Mouse (Mus musculus) brain, embryonic 18.5 days (tissue): ENCODE data around the gene Abcb1b.
"Not testable (repeated sequence)": the region's sequence is repeated elsewhere in the genome, so short reads cannot be mapped to it uniquely, and the experiment has no call there.

Experiments
- DNase-seq: peaks from one replicate; pipeline ENCODE4 v3.0.0-alpha.2; 2012; ENCODE audit warnings: low read depth, low spot score

Abcb1b gene

DNA sequence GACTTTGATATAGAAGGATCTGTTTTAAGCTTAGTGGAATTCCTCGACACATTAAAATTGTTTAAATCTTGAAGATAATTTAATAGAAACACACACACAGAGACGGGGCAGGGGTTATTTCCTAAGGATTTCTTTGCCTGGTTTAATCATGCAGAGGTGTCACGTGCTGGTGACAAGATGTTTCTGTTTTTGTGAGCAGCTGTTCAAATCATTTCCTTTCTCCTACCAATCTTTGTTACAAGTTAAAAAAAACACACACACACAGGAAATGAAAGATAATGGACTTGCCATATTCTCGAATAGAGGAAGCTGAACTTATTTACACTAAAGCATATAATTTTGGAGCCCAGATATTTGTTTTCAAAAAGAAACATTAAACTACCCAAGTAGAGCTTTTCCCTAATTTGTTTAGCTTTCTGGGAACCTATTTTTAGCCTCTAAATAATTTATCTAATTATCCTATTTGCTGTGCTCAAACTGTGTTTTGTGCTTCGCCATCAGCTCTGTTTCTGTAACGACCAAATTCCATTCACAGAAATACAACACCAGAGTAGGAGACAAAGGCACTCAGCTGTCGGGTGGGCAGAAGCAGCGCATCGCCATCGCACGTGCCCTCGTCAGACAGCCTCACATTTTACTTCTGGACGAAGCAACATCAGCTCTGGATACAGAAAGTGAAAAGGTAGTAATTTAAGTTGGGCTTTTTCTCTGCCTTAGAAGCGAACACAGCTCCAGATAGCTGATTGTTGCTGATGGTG lies 65.8 kb downstream of the Abcb1b start:
- DNase-seq = no peak

DNA sequence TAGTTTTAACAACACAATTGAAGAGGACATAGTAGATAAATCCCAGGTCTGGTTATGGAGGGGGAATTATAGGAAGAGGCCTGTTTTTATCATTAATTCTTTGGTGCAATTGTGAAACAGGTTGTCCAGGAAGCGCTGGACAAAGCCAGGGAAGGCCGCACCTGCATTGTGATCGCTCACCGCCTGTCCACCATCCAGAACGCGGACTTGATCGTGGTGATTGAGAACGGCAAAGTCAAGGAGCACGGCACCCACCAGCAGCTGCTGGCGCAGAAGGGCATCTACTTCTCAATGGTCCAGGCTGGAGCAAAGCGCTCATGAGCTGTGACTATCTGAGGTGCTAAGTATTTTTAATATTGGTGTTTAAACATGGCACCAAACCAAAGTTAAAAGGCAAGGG lies 67.7 kb downstream of the Abcb1b start:
- not testable (repeated sequence) for DNase-seq

DNA sequence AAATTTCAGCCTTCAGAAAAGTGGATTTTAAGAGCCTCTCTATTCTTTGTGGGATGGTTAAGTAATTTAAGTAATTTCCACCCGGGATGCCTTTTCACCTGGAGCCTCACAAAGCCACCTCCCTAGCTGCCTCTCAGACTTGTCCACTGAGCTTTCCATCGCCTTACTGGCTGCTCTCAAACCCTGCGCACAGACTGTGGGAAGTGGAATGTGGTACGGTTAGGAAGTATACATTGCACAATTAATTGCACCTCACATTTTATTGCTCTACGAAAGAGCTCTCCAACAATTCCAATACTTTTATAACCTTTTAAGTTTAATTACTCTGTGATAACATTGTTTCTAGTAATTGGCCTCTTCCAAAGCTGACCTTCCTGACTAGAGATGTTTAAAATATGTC lies 68.4 kb downstream of the Abcb1b start:
- DNase-seq = no peak

DNA sequence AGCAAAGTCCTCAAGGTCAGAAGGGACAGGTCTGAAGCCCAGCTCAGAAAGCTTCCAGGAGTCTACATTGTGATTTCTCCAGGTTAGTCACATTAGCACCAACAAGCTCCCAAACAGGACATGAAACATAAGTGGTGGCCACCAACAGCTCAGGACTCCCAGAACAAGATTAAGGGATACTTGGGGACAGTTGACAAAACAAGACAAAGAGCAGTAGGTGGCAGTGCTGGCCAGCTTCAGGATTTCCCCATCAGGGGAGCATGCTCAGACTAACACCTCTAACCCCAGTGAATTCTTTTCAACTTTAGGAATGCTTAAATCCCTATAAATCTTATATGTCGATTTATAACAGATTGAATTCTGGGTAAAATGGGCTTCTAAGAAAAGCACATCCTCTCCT lies 70.1 kb downstream of the Abcb1b start:
- DNase-seq = no peak

DNA sequence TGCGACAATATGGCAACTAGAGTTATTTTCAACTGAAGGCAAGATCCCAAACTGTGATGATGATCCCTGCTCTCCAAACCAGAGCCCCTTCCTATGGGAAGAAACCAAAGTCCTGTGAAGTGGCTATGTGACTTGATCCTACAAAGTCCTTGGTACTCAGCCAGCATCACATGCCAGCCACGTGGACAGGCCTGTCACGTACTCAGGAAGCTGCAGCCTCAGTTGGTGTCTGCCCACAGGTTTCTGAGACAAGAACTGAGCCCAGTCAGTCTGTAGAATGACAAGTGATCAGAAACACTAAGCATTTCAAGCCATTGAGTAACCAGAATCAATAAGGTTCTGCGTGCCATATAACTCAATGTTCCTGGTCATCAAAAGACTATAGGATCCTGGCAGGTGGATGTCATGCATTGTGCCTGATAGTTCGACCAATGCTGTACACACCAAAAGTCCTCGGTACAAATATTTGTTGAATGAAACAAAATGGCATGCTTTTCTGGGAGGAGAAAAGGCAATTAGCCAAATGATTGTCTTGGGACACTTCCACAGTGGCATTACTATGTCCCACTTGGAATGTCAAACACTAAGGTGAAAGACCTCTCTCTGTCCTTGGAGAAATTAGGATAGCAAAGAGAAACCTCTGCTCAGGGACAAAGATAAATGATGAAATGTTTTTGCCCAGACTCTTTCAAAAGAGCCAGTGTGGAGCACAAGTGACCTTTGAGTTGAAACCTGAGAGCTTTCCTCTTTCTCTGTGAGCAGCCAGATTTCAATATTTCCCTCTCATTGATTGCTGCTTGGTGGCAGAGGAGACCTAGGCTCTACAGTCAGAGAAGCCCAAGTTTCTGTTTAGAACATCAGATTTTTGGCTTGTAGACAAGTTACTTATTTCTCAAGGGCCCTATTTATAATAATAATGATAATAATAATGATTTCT lies 75.3 kb downstream of the Abcb1b start:
- DNase-seq = no peak

DNA sequence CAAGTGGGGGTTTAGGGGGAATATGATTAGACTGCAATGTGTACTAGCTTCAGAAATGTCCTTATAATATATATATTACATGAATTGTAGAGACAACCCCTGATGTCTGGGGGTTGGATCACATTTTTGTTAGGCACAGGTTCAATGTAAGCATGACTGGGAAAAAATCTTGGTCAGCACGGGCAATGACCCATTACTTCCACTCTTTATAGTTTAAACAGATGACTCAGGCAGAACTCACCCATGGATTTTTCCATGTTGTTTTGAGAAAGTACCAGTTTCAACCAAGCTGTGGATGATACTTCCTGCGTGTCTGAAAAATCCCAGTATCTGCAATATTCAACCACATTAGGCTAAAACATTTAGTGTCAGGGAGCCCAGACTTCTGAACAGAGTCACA lies 79.1 kb downstream of the Abcb1b start:
- DNase-seq = no peak

DNA sequence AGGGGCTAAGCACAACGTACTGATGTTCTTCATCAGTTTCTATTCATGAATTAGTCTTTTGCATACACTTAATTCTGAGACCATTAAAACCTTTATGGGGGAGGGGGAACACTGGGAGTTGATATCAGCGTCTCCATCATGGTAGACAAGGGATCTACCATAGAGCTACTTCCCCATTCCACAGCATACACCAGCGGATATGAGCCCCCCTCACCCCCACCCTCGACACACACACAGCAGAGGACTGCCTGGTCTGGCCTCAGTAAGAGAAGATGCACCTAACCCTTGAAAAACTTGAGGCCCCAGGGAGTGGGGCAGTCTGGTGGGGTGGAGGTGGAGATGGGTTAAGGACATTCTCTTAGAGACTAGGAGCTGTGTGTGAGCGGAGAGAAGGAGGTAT lies 79.9 kb downstream of the Abcb1b start:
- no peak for DNase-seq

DNA sequence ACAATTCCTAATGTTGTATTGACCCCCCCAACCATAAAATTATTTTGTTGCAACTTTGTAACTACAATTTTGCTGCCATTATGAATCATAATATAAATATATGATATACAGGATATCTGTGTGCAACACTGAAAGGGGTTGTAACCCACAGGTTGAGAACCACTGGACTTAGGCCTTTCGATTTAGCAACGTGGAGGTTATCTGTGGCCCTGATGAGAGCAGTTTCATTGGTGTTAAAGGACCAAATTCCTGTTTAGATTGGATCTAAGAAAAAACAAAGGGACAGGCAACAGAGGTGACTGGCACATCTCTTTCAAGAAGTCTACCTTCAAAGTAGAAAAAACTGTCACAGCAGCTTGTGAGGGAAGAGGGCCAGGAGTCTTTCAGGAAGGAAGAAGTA lies 87.9 kb downstream of the Abcb1b start:
- DNase-seq = no peak

DNA sequence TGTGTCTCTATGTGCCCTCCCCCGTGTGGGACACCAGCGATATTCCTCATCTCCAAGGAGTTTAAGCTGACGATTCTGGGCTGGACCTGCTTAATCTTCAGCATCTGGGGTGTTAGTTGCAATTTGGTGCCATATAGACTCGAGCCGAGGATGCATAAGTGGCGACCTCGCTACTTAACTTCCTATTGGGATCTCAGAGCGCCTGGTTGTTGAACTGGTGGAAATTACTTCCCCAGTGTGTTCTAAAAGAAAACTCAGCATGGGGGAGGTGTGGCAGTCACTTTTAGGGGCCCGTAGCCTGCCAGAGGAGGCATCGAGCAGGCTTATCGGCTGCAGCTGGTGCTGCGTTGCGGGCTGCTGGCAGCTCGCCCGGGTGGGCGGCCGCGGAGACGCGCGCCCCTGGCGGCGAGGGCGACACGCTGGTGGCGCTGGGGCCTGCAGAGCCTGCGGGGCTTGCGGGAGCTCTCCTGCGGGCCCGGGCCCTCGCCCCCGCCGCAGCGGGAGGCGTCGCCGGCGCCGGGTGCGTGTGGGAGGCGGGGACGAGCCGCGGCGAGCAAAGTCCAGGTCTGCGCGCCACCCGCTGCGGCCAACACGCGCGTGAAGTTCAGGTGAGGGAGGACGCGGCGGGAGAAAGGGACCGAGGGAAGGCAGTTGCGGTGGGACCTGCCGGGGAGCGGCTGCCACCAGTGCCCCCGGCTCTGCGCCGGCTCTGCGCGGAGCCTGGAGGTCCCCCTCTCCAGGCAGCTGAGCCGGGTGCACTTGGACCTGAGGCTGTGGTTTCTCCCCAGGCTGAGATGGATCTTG lies 95.6 kb downstream of the Abcb1b start, which contains the start of gene Abcb4:
Gene Abcb4 (plus strand): TSS at position 418 of the 804 bp plus-strand sequence.
- DNase-seq = no peak

DNA sequence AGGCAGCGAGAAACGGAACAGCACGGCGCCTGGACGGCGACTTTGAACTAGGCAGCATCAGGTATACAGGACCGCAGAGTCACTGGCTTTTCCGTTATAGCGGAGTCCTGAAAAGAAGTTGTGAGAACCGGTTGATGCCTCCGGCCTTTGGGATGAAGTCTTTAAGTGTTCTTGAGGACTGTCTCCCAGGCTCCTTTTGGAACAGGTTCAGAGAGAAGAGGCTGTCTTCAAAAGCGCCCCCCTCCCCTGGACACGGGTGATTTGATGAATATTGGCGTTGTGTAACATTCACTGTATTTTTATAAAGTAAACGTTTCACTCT lies 96.1 kb downstream of the Abcb1b start:
- DNase-seq = no peak

DNA sequence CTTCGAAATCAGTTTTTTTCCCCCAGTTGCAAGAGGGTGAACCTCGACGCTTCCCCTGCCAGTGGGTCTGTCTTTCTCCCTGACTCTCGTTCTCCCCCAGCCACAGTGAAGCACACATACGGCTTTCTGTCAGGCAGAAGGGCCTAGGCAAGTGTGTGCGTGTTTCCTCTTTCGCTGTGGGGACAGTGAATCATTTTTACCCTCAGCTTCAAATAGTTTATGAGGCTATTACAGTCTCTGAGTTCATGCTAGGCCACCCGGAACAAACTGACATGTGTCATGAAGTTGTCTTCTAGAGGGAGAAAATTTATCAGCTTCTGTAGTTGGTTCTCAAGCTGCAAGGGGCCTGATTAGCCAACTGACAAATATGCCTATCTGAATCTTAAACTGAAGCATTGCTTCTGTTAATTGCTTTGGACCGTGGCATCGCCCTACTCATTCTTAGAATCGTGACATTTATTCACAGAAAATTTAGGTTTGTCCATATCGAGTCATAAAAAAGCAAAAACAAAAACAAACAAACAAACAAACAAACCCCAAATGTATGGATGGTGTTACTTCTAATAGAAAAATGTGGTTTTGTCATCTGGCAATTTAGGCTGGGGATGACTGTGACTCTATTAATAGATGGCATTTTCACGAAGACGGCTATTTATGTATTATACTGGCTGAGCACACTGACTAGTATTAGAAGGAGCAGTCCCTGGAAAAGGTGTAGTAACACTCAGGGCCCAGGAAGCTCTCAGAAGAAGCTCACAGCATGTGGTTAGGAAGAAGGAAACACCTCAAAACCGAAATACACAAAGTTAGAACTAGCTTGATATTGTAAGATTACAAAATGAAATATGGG lies 96.9 kb downstream of the Abcb1b start:
- DNase-seq = no peak

DNA sequence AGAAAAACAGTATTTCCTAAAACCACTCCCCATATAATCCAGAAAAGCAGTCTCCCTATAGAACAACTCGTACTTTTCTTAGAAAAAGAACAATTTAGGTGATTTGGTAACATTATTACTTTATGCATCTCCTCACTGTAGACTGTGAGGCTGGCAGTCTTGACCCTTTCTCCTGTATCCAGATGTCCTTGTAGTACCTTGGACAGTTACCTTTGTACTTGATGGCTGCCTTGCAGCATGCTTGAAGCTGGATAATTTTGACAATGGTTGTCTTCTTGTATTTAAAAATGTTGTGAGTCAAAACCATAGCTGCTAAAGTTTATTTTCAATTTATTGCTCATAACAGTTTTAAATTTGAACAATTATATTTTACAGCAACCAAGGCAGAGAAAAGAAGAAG lies 98.3 kb downstream of the Abcb1b start:
- no peak for DNase-seq

DNA sequence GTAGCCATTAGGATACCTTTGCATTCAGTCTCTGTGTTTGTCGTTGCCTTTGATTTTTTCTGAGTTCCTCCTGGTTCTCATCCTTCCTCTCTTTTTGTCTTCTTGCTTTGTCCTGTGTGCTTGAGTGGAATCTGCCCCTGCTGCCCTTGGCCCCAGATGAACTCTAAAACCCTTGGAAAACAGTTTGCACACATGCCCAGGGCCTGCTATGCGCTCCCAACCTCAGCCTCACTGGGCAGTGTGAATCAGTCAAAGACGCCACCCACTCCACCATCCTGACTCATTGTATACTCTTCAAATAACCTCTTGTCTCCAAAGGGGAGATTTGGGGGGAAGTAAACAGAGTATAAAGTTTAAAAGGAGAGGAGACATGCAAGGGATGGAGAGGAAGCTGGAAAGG lies 100.3 kb downstream of the Abcb1b start:
- DNase-seq = no peak

DNA sequence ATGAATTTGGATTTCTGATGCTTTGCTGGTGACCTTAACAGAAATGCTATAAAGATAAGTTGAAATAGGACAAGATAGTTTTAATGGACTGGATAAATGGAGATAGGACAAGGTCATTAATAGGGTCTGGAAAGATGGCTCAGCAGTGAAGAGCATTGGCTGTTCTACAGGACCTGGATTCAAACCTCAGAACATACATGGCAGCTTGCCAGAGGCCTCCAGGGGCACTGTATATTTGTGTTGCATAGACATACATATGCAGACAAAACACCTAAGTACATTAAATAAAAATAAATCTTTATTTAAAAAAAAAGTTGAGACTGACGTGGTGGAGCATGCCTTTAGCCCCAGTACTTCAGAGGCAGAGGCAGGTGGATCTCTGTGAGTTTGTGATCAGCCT lies 103.1 kb downstream of the Abcb1b start:
- DNase-seq = no peak

DNA sequence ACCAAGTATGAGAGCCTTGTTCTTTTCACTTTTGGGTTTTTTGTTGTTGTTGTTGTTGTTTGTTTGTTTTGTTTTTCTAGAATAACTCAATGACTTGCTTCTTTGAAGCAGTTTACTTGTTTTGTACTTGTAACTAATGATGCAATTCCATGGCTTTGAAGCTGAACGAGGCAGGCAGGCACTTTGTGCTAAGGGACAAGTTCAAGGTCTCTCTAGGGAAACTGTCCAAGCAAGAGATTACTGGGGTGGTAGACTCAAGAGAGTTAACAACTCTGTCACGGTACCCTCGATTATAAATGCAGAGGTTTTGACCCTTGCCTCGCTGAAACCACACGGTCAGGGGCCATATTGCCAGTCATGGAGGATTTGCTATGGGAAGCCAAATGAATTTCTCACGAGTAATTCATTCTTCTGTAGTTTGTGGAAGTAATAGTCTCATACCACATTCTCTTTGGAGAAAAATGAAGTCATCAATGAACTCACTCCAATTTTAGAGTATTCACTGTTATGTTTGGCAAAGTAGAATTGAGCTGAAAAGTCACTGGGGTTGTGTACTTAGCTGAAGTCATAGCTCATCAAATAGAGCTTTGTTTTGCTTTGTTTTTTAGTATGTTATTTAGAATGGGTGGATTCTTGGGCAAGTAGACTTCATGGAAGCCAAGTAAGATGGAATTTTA lies 104.3 kb downstream of the Abcb1b start:
- no peak for DNase-seq

DNA sequence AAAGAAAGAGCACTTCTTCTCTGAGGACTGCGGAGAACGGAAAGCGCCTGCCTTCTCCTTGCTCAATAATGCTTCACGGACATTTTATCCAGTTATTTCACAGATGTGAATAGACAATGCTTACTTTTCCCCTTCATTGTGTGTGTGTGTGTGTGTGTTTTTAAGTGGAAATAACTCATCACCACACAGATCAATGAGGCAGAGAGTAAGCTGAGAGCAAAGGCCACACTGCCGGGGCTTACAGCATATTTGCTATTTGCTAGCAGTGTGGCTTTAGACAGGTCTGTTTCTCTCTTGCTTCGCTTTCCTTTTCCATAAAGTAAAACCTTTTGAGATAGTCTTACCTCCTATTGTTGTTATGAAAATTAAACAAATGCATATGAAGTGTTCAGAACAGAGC lies 106.6 kb downstream of the Abcb1b start:
- DNase-seq = no peak

DNA sequence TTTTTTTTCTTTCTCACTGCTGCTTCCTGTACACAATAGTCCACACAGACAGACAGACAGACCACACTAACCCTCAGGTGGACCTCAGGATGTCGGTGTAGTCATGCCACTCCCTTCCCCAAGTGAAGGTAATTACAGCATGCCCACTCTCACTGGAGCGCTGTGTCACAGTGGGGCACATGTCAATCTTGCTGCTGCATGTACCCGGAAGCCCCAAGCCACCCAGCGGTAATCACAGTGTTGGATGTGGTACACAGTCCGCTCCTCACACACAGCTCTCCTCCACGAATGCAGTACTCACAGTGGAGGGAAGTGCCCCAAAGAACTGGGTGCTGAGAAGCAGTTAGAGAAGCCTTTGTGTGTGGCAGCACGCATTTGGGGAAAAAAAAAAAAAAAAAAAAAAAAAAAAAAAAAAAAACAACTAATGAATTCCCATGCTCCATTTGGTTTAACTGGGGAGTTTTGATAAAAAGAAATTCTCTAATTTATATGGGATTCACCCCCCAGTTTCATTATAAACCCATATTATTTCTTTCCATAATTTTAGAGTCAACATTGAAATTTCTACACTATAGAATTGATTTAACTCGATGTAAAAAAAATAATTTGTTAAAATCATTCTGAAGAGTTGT lies 113.7 kb downstream of the Abcb1b start:
- no peak for DNase-seq
